Mouse (Mus musculus): ENCODE data around the gene Rere. TPM values are rescaled to one million over a fixed set of nuclear protein-coding genes. Genes with fewer than 3 reads are reported as not detected.

Rere gene
- total RNA-seq, 2 experiments from 2014 or later, result 13.8 to 49.5 TPM

- peak; percentile 90 for ATAC-seq (replicated peaks; ENCODE audit: poor library complexity)
Measured at GRCm38 (mm10) chr4:150625951-150626732, 344.7 kb downstream of the Rere start.

GRCm38 (mm10) chr4:150629266-150629665 lies 347.8 kb downstream of the Rere start:
- ATAC-seq (replicated peaks; ENCODE audit: poor library complexity), result no peak

GRCm38 (mm10) chr4:150635568-150635967 lies 354.1 kb downstream of the Rere start:
- ATAC-seq (replicated peaks; ENCODE audit: poor library complexity), result no peak

- ATAC-seq (replicated peaks; ENCODE audit: poor library complexity), result no peak
Measured at GRCm38 (mm10) chr4:150636635-150637034, 355.2 kb downstream of the Rere start.

GRCm38 (mm10) chr4:150644299-150644698 lies 362.9 kb downstream of the Rere start:
- ATAC-seq (replicated peaks; ENCODE audit: poor library complexity), result no peak

- ATAC-seq (replicated peaks; ENCODE audit: poor library complexity), result peak; percentile 88
Measured at GRCm38 (mm10) chr4:150649327-150649726, 367.9 kb downstream of the Rere start.

GRCm38 (mm10) chr4:150651390-150652277 lies 370.2 kb downstream of the Rere start, which contains the start of gene Slc45a1:
Gene Slc45a1, minus strand, starts transcription at chr4:150652174.
- ATAC-seq (replicated peaks; ENCODE audit: poor library complexity), result no peak

- ATAC-seq (replicated peaks; ENCODE audit: poor library complexity), result no peak; the same call in 1 of the 2 replicates
Measured at GRCm38 (mm10) chr4:150653072-150653599, 371.7 kb downstream of the Rere start.

GRCm38 (mm10) chr4:150655989-150656388 lies 374.5 kb downstream of the Rere start:
- ATAC-seq (replicated peaks; ENCODE audit: poor library complexity), result peak; percentile 89

- no peak for ATAC-seq (replicated peaks; ENCODE audit: poor library complexity)
Measured at GRCm38 (mm10) chr4:150656504-150656903, 375.1 kb downstream of the Rere start.

GRCm38 (mm10) chr4:150659926-150660610 lies 378.6 kb downstream of the Rere start:
- ATAC-seq (replicated peaks; ENCODE audit: poor library complexity), result no peak; the same call in 1 of the 2 replicates

- ATAC-seq (replicated peaks; ENCODE audit: poor library complexity), result no peak
Measured at GRCm38 (mm10) chr4:150661886-150662285, 380.4 kb downstream of the Rere start.

GRCm38 (mm10) chr4:150663192-150663591 lies 381.7 kb downstream of the Rere start:
- peak; percentile 81 for ATAC-seq (replicated peaks; ENCODE audit: poor library complexity)

- peak; percentile 47; the same call in 1 of the 2 replicates for ATAC-seq (replicated peaks; ENCODE audit: poor library complexity)
Measured at GRCm38 (mm10) chr4:150664726-150665125, 383.3 kb downstream of the Rere start.

GRCm38 (mm10) chr4:150665806-150666205 lies 384.4 kb downstream of the Rere start:
- ATAC-seq (replicated peaks; ENCODE audit: poor library complexity), result no peak

Other genes with a start within 250 kb of the Rere start
- 0.89 and 1.6 TPM in 2 replicates for gene Gpr157, start 194.3 kb upstream of the Rere start, total RNA-seq (2015)
- gene Gpr157, start 194.3 kb upstream of the Rere start, total RNA-seq (2017), result 1.7 and 1.9 TPM in 2 replicates
- gene Slc2a5, start 162.4 kb upstream of the Rere start, total RNA-seq (2015), result not detected in 2 replicates
- gene Slc2a5, start 162.4 kb upstream of the Rere start, total RNA-seq (2017), result not detected in 2 replicates
- 0.25 TPM in 1 of 2 replicates, not detected in the other for gene Slc2a7, start 132.7 kb upstream of the Rere start, total RNA-seq (2015)
- not detected in 2 replicates for gene Slc2a7, start 132.7 kb upstream of the Rere start, total RNA-seq (2017)
- 1.2 TPM in 1 of 2 replicates, not detected in the other for gene Car6, start 80.3 kb upstream of the Rere start, total RNA-seq (2015)
- gene Car6, start 80.3 kb upstream of the Rere start, total RNA-seq (2017), result 0.79 TPM in 1 of 2 replicates, not detected in the other
- gene Eno1, start 44.9 kb upstream of the Rere start, total RNA-seq (2015), result 336 and 338 TPM in 2 replicates
- 357 and 368 TPM in 2 replicates for gene Eno1, start 44.9 kb upstream of the Rere start, total RNA-seq (2017)

All from megakaryocyte progenitor cell, adult 5-6 weeks (primary cell).